Mouse (Mus musculus) brain, embryonic 14.5 days (tissue): ENCODE data around the gene Wdr93.

Experiments used
- CTCF ChIP-seq: fragments of 200-500 bp; IDR thresholded peaks from 2 replicates; pipeline ENCODE4 v1.5.1; 2012; ENCODE audit warnings: inconsistent platforms, mild to moderate bottlenecking, moderate library complexity, borderline replicate concordance; ENCODE audit not compliant: insufficient read depth, insufficient read length; ENCODE audit errors: extremely low read depth
- POLR2A ChIP-seq: fragments of 200-500 bp; IDR thresholded peaks from 2 replicates; pipeline ENCODE4 v1.6.1; 2012; ENCODE audit warnings: mild to moderate bottlenecking, inconsistent platforms, borderline replicate concordance; ENCODE audit not compliant: poor library complexity, insufficient read depth, insufficient read length, severe bottlenecking; ENCODE audit errors: extremely low read depth

DNA sequence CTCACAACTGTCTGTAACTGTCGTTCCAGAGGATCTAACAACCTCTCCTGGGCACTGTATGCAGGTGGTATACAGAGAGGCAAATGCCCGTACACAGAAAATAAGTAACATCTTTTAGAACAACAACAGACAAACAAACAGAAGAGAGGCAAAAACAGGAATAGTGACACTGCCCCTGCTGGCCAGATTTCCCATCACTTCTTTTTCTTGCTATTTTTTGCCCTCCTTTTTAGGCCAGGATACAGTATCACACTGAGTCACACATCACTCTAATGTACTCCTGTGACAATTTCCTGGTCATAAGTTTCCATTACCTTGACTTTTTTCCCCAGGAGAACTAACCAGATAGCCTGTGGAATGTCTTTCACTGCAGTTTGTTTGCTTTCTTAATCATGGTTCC is 13.4 kb downstream of the Wdr93 start:
- TF ChIP-seq CTCF, result no peak
- TF ChIP-seq POLR2A, result no peak
